Mouse (Mus musculus): Measurements from ENCODE around the gene Olfr979.
"Not testable (repeated sequence)": the region's sequence is repeated elsewhere in the genome, so short reads cannot be mapped to it uniquely, and the experiment has no call there.

Gene Olfr979

GRCm38 (mm10) chr9:40003365-40003764, at the start of gene Olfr979:
Gene Olfr979 (minus strand): TSS chr9:40003465.
- DNase-seq (ENCODE audit: low read depth, low spot score): no peak

GRCm38 (mm10) chr9:40050138-40050537, 46.9 kb upstream of the Olfr979 start:
- DNase-seq (ENCODE audit: low read depth, low spot score): no peak

- DNase-seq (ENCODE audit: low read depth, low spot score): no peak
Measured at GRCm38 (mm10) chr9:40021164-40021563, 17.9 kb upstream of the Olfr979 start, which contains the start of gene Olfr981. Gene Olfr981 (plus strand): TSS chr9:40021464.

GRCm38 (mm10) chr9:40009482-40009881, 6.2 kb upstream of the Olfr979 start, which contains the start of gene Olfr980:
Gene Olfr980 (minus strand): TSS chr9:40009582.
- no peak for DNase-seq (ENCODE audit: low read depth, low spot score)

- no peak for DNase-seq (ENCODE audit: low read depth, low spot score)
Measured at GRCm38 (mm10) chr9:39991813-39992212, 11.5 kb downstream of the Olfr979 start, which contains the start of gene Olfr978. Gene Olfr978 (plus strand): TSS chr9:39992113.

- not testable (repeated sequence) for DNase-seq (ENCODE audit: low read depth, low spot score)
Measured at GRCm38 (mm10) chr9:39976581-39977145, 26.6 kb downstream of the Olfr979 start.

GRCm38 (mm10) chr9:39961033-39961432, 42.2 kb downstream of the Olfr979 start, which contains the start of gene Olfr976:
Gene Olfr976 (minus strand): TSS chr9:39961133.
- DNase-seq (ENCODE audit: low read depth, low spot score): not testable (repeated sequence)

- no peak for DNase-seq (ENCODE audit: low read depth, low spot score)
Measured at GRCm38 (mm10) chr9:39951946-39952345, 51.3 kb downstream of the Olfr979 start, which contains the start of gene Olfr975. Gene Olfr975 (minus strand): TSS chr9:39952046.

All from A20 (cell line).